Mouse (Mus musculus) intestine, embryonic 14.5 days (tissue): Measurements from ENCODE around the gene 9630041A04Rik. TPM values are rescaled to one million over a fixed set of nuclear protein-coding genes. Genes with fewer than 3 reads are reported as not detected.

ENCODE experiments used
- ATAC-seq: fragments of 200-750 bp; cut with Nextera tagmentation; replicated peaks from 2 replicates; pipeline ENCODE4 v1.8.0; 2017; ENCODE audit warnings: low read depth, moderate number of reproducible peaks, moderate TSS enrichment, moderate library complexity; ENCODE audit not compliant: low FRiP score, low TSS enrichment
- DNase-seq: peaks from one replicate; pipeline ENCODE4 v3.0.0-alpha.2; 2018; ENCODE audit warnings: low spot score
- H3K27ac ChIP-seq: fragments of 300-500 bp; sonication (generic); 2 replicates; pipeline ENCODE4 v1.5.1; 2014; ENCODE audit warnings: low read depth, mild to moderate bottlenecking, control low read depth
- H3K27me3 ChIP-seq: fragments of 300-500 bp; sonication (generic); replicated peaks from 2 replicates; pipeline ENCODE4 v1.6.1; 2014; ENCODE audit warnings: low read length, control low read depth; ENCODE audit not compliant: control insufficient read depth, insufficient read depth
- H3K36me3 ChIP-seq: fragments of 300-500 bp; sonication (generic); 2 replicates; pipeline ENCODE4 v1.6.1; 2014; ENCODE audit warnings: low read length, control low read depth; ENCODE audit not compliant: control insufficient read depth, insufficient read depth
- H3K4me1 ChIP-seq: fragments of 300-500 bp; sonication (generic); replicated peaks from 2 replicates; pipeline ENCODE4 v1.6.1; 2014; ENCODE audit warnings: low read length, control low read depth, mixed read lengths; ENCODE audit not compliant: control insufficient read depth, insufficient read depth
- H3K4me2 ChIP-seq: fragments of 300-500 bp; sonication (generic); 2 replicates; pipeline ENCODE4 v1.6.1; 2014; ENCODE audit warnings: low read length
- H3K4me3 ChIP-seq: fragments of 300-500 bp; sonication (generic); 2 replicates; pipeline ENCODE4 v1.5.1; 2014; ENCODE audit warnings: low read depth, low read length, control low read depth, mixed read lengths
- H3K9ac ChIP-seq: fragments of 300-500 bp; sonication (generic); 2 replicates; pipeline ENCODE4 v1.6.1; 2014; ENCODE audit warnings: mild to moderate bottlenecking, low read length
- H3K9me3 ChIP-seq: fragments of 300-500 bp; sonication (generic); 2 replicates; pipeline ENCODE4 v1.6.1; 2016; ENCODE audit warnings: low read length, control low read depth; ENCODE audit not compliant: control insufficient read depth
- WGBS: fragments of 180-500 bp; shearing (Covaris S2); extraction: QIAGEN DNeasy Blood & Tissue Kit; methylation state at CpG from one replicate; pipeline ENCODE4 v1.1.7; 2014; 5-methylcytosine and 5-hydroxymethylcytosine counted together
- polyA plus RNA-seq: library from polyadenylated mRNA; unstranded; fragments of >200 nt; fragmentation: Nextera tagmentation; extraction: Ambion mirVana; gene quantifications from 2 replicates; pipeline ENCODE4 v1.2.1, GENCODE M21; 2014

9630041A04Rik gene
- polyA plus RNA-seq, 1 experiment from 2014 or later, result 0.15 TPM

GRCm38 (mm10) chr9:101956228-101956627 is 94.6 kb downstream of the 9630041A04Rik start:
- no peaks in the 10 kb centered on the region for H3K27me3 ChIP-seq
- H3K4me1 ChIP-seq, result no peaks in the 10 kb centered on the region
- no peak overlapping the region for H3K4me3 ChIP-seq
- H3K9ac ChIP-seq, result no peak overlapping the region
- H3K9me3 ChIP-seq, result no peaks in the 10 kb centered on the region
- ATAC-seq (no peak), DNase-seq (no peak)
- no peak overlapping the region for H3K27ac ChIP-seq
- WGBS, result 28% methylated on average over 4 of the region's 4 CpGs
- H3K4me2 ChIP-seq, result no peak overlapping the region
- no peaks in the 10 kb centered on the region for H3K36me3 ChIP-seq

GRCm38 (mm10) chr9:101971806-101972205 is 110.2 kb downstream of the 9630041A04Rik start:
- no peaks in the 10 kb centered on the region for H3K9me3 ChIP-seq
- H3K36me3 ChIP-seq, result no peaks in the 10 kb centered on the region
- H3K4me3 ChIP-seq, result no peak overlapping the region
- no peaks in the 10 kb centered on the region for H3K4me1 ChIP-seq
- no peak overlapping the region for H3K4me2 ChIP-seq
- H3K27me3 ChIP-seq, result no peaks in the 10 kb centered on the region
- H3K9ac ChIP-seq, result no peak overlapping the region
- no peak overlapping the region for H3K27ac ChIP-seq
- 33% methylated on average over 6 of the region's 6 CpGs for WGBS
- DNase-seq (no peak), ATAC-seq (no peak)

GRCm38 (mm10) chr9:101972314-101972713 is 110.7 kb downstream of the 9630041A04Rik start:
- H3K27ac ChIP-seq, result no peak overlapping the region
- 68% methylated on average over 8 of the region's 8 CpGs for whole genome bisulfite sequencing
- no peak overlapping the region for H3K4me2 ChIP-seq
- H3K4me3 ChIP-seq, result no peak overlapping the region
- H3K9ac ChIP-seq, result no peak overlapping the region
- no peaks in the 10 kb centered on the region for H3K9me3 ChIP-seq
- H3K4me1 ChIP-seq, result no peaks in the 10 kb centered on the region
- ATAC-seq (no peak), DNase-seq (no peak)
- no peaks in the 10 kb centered on the region for H3K36me3 ChIP-seq
- H3K27me3 ChIP-seq, result no peaks in the 10 kb centered on the region

- no peak overlapping the region for H3K9ac ChIP-seq
- WGBS, result 92% methylated on average over 4 of the region's 4 CpGs
- H3K27me3 ChIP-seq, result no peaks in the 10 kb centered on the region
- no peaks in the 10 kb centered on the region for H3K36me3 ChIP-seq
- ATAC-seq (no peak), DNase-seq (no peak)
- H3K4me1 ChIP-seq, result no peaks in the 10 kb centered on the region
- H3K27ac ChIP-seq, result no peak overlapping the region
- no peak overlapping the region for H3K4me2 ChIP-seq
- H3K4me3 ChIP-seq, result no peak overlapping the region
- no peaks in the 10 kb centered on the region for H3K9me3 ChIP-seq
Measured at GRCm38 (mm10) chr9:101976884-101977465, 115.3 kb downstream of the 9630041A04Rik start.

GRCm38 (mm10) chr9:101981161-101981560 is 119.5 kb downstream of the 9630041A04Rik start:
- Histone ChIP-seq H3K9ac (no peak overlapping the region), H3K36me3 (no peaks in the 10 kb centered on the region), H3K4me2 (no peak overlapping the region), H3K4me1 (no peaks in the 10 kb centered on the region), H3K9me3 (no peaks in the 10 kb centered on the region), H3K4me3 (no peak overlapping the region), H3K27ac (no peak overlapping the region), H3K27me3 (no peaks in the 10 kb centered on the region)
- DNase-seq, result no peak
- ATAC-seq, result no peak
- 73% methylated on average over 2 of the region's 2 CpGs for WGBS

- H3K4me2 ChIP-seq, result no peak overlapping the region
- H3K36me3 ChIP-seq, result no peaks in the 10 kb centered on the region
- no peak overlapping the region for H3K4me3 ChIP-seq
- H3K27me3 ChIP-seq, result no peaks in the 10 kb centered on the region
- no peaks in the 10 kb centered on the region for H3K4me1 ChIP-seq
- no peak overlapping the region for H3K27ac ChIP-seq
- no peak overlapping the region for H3K9ac ChIP-seq
- no peak for DNase-seq
- 61% methylated on average over 7 of the region's 7 CpGs for WGBS
- no peak for ATAC-seq
- no peaks in the 10 kb centered on the region for H3K9me3 ChIP-seq
Measured at GRCm38 (mm10) chr9:101982378-101982777, 120.7 kb downstream of the 9630041A04Rik start.

- no peak for DNase-seq
- ATAC-seq, result no peak
- Histone ChIP-seq H3K4me2 (no peak overlapping the region), H3K27ac (no peak overlapping the region), H3K9me3 (no peaks in the 10 kb centered on the region), H3K27me3 (no peaks in the 10 kb centered on the region), H3K9ac (no peak overlapping the region), H3K4me3 (no peak overlapping the region), H3K4me1 (no peaks in the 10 kb centered on the region), H3K36me3 (no peaks in the 10 kb centered on the region)
- WGBS, result 81% methylated on average over 2 of the region's 2 CpGs
Measured at GRCm38 (mm10) chr9:101986910-101987309, 125.3 kb downstream of the 9630041A04Rik start.

GRCm38 (mm10) chr9:101990032-101990431 is 128.4 kb downstream of the 9630041A04Rik start:
- no peak for ATAC-seq
- no peak overlapping the region for H3K4me3 ChIP-seq
- DNase-seq, result no peak
- no peaks in the 10 kb centered on the region for H3K36me3 ChIP-seq
- no peaks in the 10 kb centered on the region for H3K4me1 ChIP-seq
- H3K9me3 ChIP-seq, result no peaks in the 10 kb centered on the region
- H3K4me2 ChIP-seq, result no peak overlapping the region
- no peak overlapping the region for H3K9ac ChIP-seq
- 0 out of 2 replicates have a peak, but pooled peaks cover 2% of the 10 kb centered on the region for H3K27me3 ChIP-seq
- H3K27ac ChIP-seq, result no peak overlapping the region
- 80% methylated on average over 6 of the region's 6 CpGs for WGBS

GRCm38 (mm10) chr9:101990836-101991235 is 129.2 kb downstream of the 9630041A04Rik start:
- ATAC-seq, result no peak
- no peak overlapping the region for H3K9ac ChIP-seq
- WGBS, result 82% methylated on average over 12 of the region's 12 CpGs

More at GRCm38 (mm10) chr9:101990836-101991235, 129.2 kb downstream of the 9630041A04Rik start:
- no peak for DNase-seq
- no peaks in the 10 kb centered on the region for H3K36me3 ChIP-seq
- H3K4me2 ChIP-seq, result no peak overlapping the region
- 0 out of 2 replicates have a peak, but pooled peaks cover 3% of the 10 kb centered on the region for H3K27me3 ChIP-seq
- H3K4me3 ChIP-seq, result no peak overlapping the region
- no peaks in the 10 kb centered on the region for H3K4me1 ChIP-seq
- H3K9me3 ChIP-seq, result no peaks in the 10 kb centered on the region
- H3K27ac ChIP-seq, result no peak overlapping the region
